Mouse (Mus musculus): ENCODE measurements at regions not wholly inside any gene's neighbourhood (a gene's known extent, or its start where the extent isn't known, plus 50 kb on each side); places are given as distances from the start of the nearest gene placed in this dataset.

DNA sequence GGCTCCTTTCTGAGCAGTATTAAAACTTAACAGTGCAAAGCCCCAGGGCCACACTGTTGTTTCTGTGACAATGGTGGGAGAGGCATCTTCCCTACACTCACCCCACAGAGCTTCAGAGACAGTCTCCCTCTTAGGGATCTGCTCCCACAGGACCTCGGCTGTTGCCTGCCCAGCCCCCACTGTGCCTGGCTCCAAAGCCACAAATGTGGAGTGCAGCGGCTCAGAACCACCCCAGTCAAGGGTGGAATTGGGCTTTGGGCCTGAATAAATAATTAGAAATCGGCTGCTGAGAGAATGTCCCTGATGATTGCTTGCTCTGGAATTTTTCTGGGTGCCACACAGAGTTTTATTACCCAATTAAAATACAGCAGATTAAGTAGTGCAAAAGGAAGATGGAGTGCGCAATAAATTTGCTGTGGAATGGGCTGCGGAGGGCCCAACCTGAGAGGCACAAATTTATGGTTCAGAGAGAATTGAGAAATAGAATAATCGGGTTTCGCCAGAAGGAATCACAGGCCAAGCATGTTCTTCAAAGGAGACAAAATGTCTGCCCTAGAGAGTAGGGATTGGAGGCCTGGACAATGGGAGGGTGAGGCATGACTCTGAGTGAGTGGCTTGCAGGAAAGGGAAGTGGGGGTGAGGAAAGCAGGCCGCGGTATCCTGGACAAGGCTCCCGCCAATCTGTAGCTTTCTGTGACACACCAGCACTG is 56.4 kb downstream of the Cd24a start:
- DNase-seq = no peak

DNA sequence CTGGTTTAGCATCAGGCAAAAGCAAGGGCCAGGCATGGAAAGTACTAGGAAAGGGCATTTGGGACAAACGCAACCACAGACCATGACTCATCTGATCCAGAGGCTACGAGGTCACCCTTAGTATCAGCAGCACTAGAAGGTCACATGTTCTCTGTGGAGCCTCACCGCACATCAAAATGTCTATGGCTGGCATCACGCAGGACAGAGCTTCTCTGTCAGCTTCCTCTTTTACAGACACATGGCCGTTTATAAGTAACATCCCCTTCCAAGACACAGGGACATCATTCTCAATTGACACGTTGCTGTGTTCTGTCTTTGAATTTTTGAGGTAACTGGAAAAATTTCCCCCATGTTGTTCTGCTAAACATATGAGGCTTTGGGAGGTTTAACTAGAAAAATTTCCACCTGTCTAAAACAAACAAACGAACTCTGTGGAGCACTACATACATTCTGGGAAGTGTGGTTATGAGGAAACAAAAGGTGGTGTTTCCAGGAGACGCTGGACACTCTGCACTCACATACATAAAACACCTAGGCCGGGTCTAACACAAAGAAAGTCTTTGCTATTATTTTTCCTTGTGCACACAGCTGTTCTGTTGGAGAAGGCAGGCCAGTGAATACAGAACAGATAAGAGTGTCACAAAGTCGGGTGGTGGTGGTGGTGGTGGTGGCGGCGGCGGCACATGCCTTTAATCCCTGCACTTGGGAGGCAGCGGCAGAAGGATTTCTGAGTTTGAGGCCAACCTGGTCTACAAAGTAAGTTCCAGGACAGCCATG is 63.3 kb downstream of the Cd24a start:
- peak; percentile 8 for DNase-seq

DNA sequence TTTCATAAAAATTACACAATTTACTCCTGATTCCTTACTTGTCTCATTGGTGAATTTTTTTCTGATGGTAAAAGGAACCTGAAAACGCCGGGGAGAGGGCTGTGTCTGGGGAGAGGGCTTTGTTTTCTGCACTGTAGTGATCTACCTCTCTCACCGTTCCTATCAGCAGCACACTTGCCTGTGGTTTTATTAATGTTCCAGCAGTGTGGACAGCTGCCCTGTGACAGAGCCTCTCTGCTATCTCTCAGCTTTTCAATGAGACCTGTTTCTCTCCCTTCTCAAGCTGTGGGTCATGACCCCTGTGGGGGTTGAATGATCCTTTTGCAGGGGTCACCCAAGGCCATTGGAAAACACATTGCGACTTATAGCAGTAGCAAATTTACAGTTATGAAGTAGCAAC is 68.2 kb downstream of the Cd24a start:
- DNase-seq = no peak

DNA sequence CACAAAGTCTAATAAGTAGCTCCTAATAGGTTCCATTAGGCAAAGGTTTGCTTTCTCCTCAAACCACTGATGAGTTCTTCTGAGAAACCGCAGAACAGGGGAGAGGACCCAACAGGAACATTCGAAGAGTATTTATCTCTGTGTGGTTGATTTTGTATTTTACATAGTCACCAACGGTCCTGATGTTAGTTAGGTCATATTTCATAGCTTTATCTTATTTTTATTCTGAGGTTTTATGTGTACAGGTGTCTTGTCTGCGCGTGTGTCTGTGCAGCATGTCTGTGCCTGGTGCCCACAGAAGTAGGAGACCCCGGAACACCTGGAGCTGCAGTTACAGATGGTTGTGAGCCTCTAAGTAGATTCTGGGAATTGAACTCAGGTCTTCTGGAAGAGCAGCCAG is 68.9 kb downstream of the Cd24a start:
- DNase-seq = no peak

DNA sequence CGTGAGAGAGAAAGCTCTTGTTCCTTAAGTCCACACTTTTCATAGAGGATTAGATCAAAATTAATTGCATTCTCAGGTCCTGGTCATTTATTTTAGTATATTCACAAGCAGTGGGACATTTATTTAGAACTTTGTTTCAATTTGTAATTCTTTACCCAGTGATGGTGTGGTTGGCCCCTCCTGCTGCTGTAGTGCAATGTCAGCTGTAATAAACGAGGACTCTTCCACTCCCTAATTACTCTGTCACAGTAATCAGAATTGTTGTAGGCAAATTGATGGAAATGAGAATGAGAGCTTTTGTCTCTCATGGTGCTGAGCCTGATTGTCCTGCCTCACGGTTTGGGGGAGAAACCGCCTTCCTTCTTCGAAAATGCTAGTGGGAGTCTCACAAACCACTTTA is 70.1 kb downstream of the Cd24a start:
- DNase-seq = no peak

DNA sequence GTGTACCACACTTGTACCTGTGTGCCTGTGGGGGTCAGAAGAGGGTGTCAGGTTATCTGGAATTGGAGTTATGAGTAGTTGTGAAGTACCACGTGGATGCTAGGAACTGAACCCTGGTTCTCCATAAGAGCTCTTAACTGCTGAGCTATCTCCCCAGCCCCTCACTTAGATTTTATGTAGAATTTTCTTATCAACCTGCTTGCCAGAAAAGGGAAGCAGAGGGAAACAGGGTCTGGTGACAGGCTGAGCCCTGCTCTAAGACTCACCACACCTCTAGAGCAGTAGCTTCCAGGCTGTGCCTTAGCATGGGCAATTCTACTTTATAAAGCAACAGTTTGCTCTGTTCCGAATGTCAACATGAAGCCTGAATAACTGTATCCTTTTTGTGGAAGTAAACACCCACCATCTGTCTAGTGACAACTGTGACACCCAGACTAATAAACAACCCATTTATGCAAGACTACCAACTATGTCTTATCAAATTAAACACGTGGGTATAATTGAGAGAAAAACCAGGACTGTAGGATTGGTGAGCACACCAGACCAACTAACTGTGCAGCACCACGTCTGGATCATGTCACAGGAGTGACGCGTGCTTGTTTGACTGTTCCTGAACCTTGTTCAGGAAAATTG is 70.8 kb downstream of the Cd24a start:
- DNase-seq = no peak

DNA sequence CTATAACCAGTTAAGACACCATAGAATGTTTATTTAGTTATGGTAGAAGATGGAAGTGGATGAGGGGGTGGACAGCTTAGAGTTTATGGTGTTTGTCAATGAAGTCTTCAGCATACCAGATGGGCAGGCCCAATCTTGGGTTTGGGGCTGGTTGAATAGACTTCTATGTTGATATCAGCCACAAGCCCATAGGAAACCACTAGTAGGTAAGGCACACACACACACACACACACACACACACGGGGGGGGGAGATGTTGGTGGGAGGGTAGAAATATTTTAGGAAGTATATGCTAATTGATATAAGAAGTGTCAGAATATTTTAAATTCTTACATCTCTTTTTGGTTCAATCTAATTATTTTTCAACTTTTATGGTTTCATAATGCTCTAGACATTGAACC is 72.4 kb downstream of the Cd24a start:
- no peak for DNase-seq

DNA sequence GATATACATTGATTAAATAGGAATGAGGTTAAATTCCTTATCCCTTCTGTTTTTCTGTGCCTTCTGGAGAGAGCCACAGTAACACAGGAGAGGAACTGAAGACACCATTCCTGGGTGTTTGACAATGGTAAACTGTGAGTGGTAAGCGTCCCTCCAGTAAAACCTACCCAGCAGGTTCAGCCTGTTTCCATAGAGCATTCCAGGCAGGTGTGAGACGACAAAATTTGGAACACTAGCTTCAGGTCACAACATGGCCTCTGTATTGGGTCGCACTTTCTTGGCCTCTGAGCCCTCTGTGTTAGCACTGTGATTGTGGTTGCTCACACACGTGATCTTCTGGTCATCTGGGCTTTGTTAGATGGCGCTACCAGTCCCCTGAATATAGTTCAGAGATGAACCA is 73.4 kb downstream of the Cd24a start:
- no peak for DNase-seq

DNA sequence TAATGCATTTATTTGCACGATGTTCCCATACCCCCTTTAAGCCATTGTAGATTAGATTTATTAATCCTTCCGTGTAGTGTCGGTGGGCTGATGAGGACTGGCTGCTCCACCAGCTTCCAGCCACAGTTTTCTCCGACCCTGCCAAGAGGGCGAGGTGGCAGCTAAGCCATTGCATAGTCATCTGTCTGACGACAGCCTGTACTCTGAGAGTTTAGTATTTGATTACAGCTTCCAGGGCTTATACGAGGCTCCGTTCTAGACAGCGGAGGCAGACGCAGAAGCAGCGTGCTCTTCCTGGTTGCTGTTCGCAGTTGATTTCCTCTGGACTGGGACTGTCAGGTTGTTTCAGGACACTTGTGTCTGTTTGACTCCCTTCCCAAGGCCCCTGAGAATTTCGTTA is 73.8 kb downstream of the Cd24a start:
- no peak for DNase-seq

DNA sequence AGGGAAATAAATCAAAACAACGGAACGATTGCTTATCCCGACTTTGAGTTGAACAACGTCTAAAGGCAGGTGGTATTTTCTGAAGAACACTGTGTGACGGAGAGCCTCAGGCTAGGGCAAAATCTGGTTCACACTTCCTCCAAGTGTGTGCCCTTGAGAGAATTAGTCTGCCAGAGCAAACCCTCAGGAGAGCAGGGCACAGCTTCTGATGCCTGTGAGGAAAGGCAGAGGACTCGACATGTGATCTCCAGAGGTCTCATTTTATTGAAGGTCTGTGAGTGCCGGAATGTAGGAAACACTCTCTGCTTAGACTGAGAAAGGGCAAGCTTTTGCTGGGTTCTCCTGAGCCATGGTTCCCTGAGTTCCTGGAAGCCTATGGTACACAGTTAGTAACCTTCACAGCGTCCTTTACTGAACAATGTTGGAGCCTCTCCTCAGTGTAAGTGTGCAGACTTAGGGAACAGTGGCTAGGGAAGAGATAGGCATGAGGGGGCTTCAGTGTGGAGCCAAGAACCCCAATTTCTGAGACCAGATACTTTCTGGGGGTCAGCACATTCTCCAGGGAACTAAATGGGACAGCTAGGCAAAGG is 77.1 kb downstream of the Cd24a start:
- DNase-seq = peak; percentile 25

DNA sequence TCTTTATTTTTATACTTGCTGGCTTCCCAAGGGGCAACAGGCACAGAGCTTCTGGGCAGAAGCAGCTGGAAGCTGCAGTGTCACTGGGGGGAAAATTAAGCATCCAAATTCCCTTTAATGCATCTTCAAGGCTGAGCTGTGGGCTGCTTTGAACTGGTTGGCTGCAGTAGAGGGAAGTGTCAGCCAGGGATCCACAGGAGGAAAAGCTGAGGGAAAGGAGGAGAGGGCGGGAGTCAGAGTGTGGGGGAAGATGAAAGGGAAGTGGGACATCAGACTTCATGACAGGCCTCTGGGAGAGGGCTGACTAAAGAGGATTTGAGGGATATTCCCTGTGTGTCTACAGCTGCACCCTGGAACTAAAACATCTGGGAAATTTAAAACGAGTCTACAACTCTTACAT is 77.6 kb downstream of the Cd24a start:
- no peak for DNase-seq

DNA sequence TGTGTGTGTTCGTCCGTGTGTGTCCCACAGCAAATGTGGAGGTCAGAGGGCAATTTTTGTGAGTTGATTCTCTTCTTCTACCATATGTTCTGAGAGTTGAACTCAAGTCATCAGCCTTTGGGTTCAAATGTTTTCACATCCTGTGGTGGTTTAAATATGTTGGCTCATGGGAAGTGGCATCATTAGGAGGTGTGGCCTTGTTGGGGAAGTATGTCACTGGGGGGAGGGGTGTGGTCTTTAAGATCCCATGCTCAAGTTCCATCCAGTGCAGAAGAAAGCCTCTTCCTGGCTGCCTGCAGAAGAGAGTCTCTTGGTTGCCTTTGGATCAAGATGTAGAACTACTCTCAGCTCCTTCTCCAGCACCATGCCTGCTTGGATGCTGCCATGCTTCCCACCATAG is 78.1 kb downstream of the Cd24a start:
- no peak for DNase-seq

DNA sequence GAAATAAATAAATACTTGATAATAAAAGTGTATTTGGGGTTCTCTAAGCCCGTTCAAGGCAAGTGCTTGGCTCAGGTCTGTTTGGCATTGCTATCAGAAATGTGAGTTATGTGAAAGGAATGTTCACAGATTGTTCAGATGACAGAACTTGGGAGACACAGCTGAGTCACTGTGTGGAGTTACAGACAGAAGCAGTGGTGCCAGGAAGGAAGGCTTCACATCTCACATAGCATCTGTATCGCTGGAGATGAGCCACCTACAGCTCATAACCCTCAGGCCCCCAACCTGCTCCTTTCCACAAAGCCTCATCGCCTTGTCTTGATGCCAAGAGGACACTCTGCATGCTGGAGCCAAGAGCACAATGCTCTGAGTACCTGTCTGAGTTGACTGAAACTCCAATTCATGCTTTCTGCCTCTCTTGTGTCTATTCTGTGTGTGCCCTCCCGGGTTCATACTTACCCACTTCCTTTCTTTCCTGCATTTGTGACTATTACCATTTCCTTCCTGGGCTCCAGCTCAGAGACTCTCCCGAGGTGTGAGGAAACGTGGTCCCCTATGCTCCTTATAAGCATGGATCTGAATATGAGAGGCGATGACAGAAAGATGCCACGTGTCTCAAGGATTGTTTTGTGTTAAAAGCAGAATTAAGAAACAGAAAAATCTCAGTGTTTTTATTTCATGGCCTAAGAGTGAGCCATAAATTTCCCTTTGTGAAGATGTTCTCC is 79.6 kb downstream of the Cd24a start:
- DNase-seq = no peak

DNA sequence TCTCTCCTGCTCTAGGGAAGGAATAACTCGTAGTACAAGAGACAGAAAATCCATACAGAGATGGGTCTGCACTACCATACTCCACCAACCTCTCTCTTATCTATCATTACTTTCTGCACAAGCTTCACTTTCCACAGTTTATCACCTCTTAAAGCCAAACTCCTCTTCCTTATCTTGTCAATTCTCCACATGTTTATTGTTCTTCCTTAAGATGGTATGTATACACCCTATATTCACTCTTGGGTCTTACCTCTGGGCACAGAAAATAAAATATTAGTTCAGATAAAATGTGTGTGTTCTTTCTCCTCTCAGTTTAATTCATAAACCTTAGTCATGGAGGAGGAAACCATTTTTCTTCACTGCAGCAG is 80.1 kb downstream of the Cd24a start:
- no peak for DNase-seq

DNA sequence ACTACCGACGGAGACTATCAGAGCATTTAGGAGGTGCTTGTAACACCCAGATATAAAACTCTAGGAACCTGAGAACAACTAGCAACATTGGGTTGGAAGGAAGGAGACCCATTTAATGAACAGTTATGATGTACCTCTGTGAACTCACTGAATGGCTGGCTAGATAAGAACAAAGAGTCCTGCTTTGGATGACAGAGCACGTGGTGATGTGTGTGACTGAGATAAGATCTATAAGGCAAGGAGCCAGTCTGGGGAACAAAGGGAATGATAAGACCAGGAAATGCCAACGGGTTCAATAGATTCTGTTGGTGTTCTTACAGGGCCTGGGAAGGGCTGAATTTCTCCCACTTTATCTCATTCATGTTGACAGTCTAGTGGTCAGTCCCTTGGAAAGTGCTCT is 86.8 kb downstream of the Cd24a start:
- no peak for DNase-seq

DNA sequence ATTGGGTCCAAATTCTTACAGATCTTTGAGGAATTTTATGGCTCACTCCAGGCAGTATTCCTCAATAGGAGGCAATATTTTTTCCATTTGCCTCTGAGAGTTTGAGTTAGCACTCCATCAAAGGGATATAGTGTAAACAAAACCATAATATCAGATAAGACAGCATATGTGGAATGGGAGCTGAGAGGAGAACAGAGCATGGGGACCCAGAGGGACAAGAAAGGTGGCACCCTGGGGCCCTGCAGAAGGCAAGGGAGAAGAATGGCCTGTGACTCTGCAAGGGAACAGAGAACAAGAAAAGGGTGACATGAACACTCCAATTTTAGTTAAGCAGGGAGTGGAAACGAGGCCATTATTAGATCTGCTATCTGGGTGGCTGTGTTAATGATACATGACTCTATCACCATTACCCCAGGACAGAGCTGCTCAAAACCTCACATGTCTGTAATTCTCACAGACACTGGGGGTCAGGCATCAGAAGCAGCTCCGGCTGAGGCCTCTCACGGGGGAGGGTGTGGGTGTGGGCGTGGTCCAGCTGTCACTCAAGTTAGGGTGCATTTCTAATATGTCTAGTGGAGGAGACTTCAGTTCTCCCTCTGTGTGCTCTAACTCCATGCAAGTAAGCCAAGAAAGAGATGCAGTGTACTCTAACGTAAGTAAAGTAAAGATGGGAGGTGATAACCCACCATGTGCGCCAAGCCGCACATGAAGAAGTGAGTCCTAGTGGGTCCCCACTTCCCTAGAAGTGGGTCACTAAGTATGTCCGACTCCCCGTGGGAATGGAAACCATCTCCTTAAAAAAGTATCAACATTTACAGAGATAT is 88.4 kb downstream of the Cd24a start:
- DNase-seq = no peak

DNA sequence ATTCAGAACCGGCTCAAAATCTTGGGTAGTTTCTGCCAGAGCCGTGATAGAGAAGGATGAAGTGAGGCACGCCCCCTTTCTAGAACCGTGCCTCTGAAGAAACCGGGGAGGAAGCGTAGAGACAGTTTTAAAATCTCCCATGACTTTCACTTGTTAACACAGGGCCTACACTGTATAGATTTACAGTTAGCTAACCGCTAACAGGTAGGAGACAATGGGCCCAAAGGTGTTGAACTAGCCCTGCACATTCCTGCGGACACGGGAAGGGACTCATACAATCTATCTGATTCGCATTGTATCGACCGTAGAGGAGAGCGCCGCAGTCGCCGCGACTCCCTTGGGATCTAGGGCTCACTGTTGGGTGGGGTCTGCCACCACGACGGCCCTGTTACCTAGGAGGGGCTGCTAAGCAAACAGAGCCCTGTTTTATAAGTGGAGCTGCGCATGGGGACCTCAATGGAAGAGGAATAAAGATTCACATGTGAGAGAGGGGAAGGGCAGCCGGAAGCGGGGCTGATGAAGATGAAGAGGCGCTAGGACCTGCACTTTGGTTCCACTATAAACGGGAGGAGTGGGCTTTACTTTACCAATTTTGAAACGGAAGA is 89.1 kb downstream of the Cd24a start:
- DNase-seq = no peak

DNA sequence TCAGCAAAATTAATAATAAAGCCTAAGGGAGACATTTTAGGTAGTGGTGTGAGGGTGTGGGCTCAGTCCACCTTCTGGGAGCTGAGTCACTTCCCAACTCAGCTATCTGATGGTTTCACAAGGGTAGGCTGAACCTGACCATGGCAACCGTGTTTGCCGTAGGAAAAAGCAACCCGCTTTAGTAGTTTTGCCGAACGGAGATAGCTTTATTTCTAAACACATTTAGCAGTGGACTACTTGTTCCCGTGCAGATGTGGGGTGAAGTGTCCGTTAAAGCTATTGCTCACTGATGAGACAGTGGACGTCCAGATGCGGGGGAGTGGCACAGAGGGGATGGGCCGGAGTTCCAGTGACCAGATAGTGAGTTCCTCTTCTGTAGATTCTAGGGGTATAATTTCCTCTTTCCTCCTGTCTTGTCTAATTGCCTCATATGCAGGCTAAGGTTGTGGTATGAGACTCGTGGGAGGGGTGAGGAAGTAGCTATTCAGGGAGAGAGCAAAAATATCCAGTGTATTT is 89.7 kb downstream of the Cd24a start:
- no peak for DNase-seq

DNA sequence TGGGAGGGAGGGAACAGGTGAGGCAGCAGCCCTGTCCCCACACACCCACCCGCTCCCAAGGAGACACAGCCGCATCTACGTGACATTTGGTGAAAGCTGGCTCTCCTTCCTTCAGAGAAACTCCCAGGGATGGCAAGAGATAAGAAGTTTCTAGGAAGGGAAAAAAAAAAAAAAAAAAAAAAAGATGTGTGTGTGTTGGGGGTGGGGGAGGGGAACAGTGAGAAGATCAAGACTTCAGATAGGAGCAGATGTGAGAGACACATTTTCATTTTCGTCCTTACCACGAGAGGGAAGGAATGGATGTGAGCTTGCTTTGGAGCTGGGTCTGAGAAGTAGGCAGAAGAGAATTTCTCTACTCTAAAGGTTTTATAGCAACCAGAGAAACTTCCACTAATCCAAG is 91.4 kb downstream of the Cd24a start:
- DNase-seq = no peak

DNA sequence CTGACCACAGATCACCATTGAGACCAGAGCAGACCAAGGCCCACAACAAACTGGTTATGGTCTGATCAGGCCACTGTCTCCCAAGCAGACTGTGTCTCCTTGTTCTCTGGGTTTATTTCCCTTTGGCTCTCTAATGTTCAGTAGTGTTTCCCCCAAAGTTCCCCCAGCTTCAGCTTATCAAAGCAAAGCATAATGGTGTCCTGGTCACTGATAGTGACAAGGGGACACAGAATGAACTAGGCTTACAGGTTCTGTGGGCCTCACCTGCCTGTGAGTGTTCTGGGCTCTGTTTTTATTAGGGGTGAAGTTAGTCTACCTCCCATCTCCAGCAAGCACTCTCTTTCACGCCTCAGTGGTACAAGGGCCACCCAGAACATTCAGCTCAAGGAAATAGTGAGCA is 92.7 kb downstream of the Cd24a start:
- no peak for DNase-seq

DNA sequence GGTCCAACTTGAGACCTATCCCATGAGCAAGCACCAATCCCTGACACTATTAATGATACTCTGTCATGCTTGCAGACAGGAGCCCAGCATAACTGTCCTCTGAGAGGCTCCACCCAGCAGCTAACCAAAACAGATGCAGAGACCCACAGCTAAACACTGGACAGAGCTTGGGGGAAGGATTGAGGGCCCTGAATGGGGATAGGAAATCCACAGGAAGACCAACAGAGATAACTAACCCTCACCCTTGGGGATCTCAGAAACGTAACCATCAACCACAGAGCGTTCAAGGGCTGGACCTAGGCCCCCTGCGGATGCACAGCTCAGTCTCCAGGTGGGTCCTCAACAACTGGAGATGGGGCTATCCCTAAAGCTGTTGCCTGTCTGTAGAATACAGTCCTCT is 93.7 kb downstream of the Cd24a start:
- DNase-seq = no peak

All from adrenal gland, postnatal 10 days (tissue).